Mouse (Mus musculus) central nervous system, embryonic 18 days (tissue): ENCODE data around the gene Dnajc13. TPM values are rescaled to one million over a fixed set of nuclear protein-coding genes. Genes with fewer than 3 reads are reported as not detected.

Experiments
- polyA plus RNA-seq: library from polyadenylated mRNA; depleted of rRNA; stranded (reverse); fragments of >200 nt; gene quantifications from 2 replicates; pipeline ENCODE4 v1.2.3, GENCODE M21; 2012; rRNA removed

Gene Dnajc13
- 95.5 and 96.3 TPM in 2 replicates for polyA plus RNA-seq

GRCm38 (mm10) chr9:104262823-104263352, at the start of gene Dnajc13:
Gene Dnajc13 (minus strand): TSS chr9:104262930.

GRCm38 (mm10) chr9:104126833-104127232, 135.9 kb downstream of the Dnajc13 start, which contains the start of gene Ackr4:
Gene Ackr4 (minus strand): TSS chr9:104126933.

Other genes with a start within 250 kb of the Dnajc13 start
- not detected in 2 replicates for gene Gm28305, start 222.3 kb downstream of the Dnajc13 start, polyA plus RNA-seq
- gene Uba5, start 199.8 kb downstream of the Dnajc13 start, polyA plus RNA-seq, result 77.2 and 83.7 TPM in 2 replicates
- 7.9 and 9.1 TPM in 2 replicates for gene Acad11, start 199.6 kb downstream of the Dnajc13 start, polyA plus RNA-seq
- gene Ackr4, start 136.0 kb downstream of the Dnajc13 start, polyA plus RNA-seq, result 0.86 and 1.1 TPM in 2 replicates
- gene Acpp, start 74.8 kb upstream of the Dnajc13 start, polyA plus RNA-seq, result 0.28 and 1.0 TPM in 2 replicates